Mouse (Mus musculus) embryonic stem cell, embryonic (primary cell): ENCODE results near the gene Ssx9.
"Not testable (repeated sequence)": the region's sequence is repeated elsewhere in the genome, so short reads cannot be mapped to it uniquely, and the experiment has no call there.

Experiments
- CTCF ChIA-PET, 4 experiments: fragments of 300-600 bp in 2 of 4; fragments of 350-600 bp in 2 of 4; sonication (Branson Sonifier 250); formaldehyde crosslinking; loops; one replicate each; lab custom pipeline; 2022; ENCODE audit warnings: inconsistent platforms in 2 of 4; lab: Charles Lee
- POLR2A ChIA-PET, 4 experiments: fragments of 300-600 bp in 2 of 4; fragments of 350-600 bp in 2 of 4; sonication (Branson Sonifier 250); formaldehyde crosslinking; loops; one replicate each; lab custom pipeline; 2022; ENCODE audit warnings: antibody characterized with exemption in 4 of 4, inconsistent platforms in 1 of 4; lab: Charles Lee

The Ssx9 gene

GRCm38 (mm10) chrX:8748132-8748531, at the start of gene Ssx9:
Ssx9 (plus strand) TSS chrX:8748432.
- POLR2A ChIA-PET, CTCF ChIA-PET: not testable (repeated sequence)

- ChIA-PET CTCF (interaction anchor here in 1 of 4 experiments (1.0 kb wide), 1 partner anchor 215 kb away, joined by 3 read pairs; no protein-coding TSS in a partner anchor), POLR2A (no interaction called here)
Measured at GRCm38 (mm10) chrX:8732907-8733306, 15.3 kb upstream of the Ssx9 start.

GRCm38 (mm10) chrX:8803391-8803790, 55.2 kb downstream of the Ssx9 start, which contains the start of gene Ssxb5:
Ssxb5 (plus strand) TSS chrX:8803691.
- POLR2A ChIA-PET, CTCF ChIA-PET: not testable (repeated sequence)
